Mouse (Mus musculus): ENCODE measurements around the gene Uaca. TPM values are rescaled to one million over a fixed set of nuclear protein-coding genes. Genes with fewer than 3 reads are reported as not detected.

Gene Uaca
- polyA plus RNA-seq, 1 experiment from 2014 or later: 26.0 TPM

DNA sequence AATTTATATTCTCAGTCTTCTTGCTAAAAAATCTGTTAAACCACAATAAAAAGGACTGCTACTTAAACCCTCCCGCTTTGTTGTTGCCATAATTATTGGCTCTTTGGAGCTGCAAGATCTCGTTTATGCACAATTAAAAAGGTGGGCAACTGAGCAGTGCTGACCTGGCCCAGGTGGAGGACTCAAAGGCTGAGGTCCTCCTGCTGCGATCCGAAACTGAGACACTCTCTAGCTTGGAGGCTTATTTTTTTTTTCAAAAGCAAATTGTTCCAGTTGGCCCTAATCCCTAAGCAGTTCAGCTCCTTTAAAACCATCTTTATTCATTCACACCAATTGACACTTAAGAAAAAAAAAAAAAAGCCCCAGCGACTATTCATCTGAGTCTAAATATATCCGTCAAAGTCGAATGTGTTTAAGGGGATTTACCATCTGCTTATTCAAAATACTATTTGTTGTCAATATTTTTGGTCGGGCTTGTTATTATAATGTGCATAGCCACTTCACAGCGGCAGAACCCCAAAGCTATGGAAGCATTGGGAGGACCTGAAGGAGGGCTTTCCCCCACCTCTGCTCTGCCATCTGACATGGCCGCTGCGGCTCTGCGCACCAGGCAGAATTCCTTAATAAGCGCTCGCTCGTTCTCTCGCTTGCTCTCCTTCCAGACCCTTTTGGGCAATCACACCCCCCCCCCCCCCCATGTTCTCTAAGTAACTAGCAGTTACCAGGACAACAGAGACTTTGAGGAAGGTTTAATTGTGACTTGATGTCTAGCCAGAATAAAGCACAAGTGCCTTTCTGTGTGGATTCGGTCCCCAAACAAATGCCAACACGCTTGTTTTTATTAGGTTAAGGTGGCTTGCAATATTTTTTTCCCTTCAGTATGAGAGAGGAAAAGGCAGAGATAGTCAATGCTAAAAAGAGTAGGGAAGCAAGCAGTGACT lies 92.4 kb downstream of the Uaca start:
- Histone ChIP-seq H3K27me3 (no peaks in the 10 kb centered on the region), H3K4me1 (replicated peaks) (no peaks in the 10 kb centered on the region)

DNA sequence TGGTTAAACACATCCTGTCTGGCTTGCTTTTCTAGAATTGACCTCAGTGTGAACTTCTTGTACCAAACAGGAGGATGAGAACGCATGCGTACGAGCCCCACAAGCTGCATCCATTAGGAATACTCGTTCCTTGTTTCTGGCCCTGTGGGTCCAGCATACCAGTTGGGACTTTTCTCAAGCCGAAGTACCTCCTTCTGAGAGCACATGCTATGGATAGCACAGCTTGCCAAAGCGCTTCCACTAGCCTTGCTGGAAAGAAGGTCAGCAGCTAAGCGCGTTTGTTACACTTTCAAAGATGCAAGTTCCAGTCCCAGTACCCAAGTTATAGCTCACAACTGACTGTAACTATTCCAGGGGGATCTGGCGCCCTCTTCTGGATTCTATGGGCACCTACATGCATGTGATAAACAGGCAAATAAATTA lies 93.1 kb downstream of the Uaca start:
- Histone ChIP-seq H3K9me3 (replicated peaks) (no peaks in the 10 kb centered on the region), H3K9ac (no peak overlapping the region), H3K27me3 (no peaks in the 10 kb centered on the region), H3K27ac (no peak overlapping the region), H3K36me3 (peaks cover 6% of the 10 kb centered on the region; the same call in 1 of the 2 replicates), H3K4me3 (no peak overlapping the region), H3K4me2 (no peak overlapping the region), H3K4me1 (replicated peaks) (no peaks in the 10 kb centered on the region)
- 64% methylated on average over 9 of the region's 9 CpGs for WGBS
- no peak for ATAC-seq (replicated peaks; ENCODE audit: insufficient number of reproducible peaks, insufficient read depth, low FRiP score, low read depth)

More for the DNA sequence above, 92.4 kb downstream of the Uaca start:
- Histone ChIP-seq H3K9me3 (replicated peaks) (no peaks in the 10 kb centered on the region), H3K9ac (no peak overlapping the region), H3K4me2 (no peak overlapping the region), H3K4me3 (no peak overlapping the region), H3K36me3 (peaks cover 10% of the 10 kb centered on the region), H3K27ac (no peak overlapping the region)
- ATAC-seq (replicated peaks; ENCODE audit: insufficient number of reproducible peaks, insufficient read depth, low FRiP score, low read depth): no peak
- WGBS: 76% methylated on average over 18 of the region's 18 CpGs

- peaks cover 22% of the 10 kb centered on the region for H3K27me3 ChIP-seq
- H3K27ac ChIP-seq: no peak overlapping the region
- no peak overlapping the region for H3K4me2 ChIP-seq
- H3K4me3 ChIP-seq: no peak overlapping the region
- H3K9ac ChIP-seq: no peak overlapping the region
- H3K4me1 ChIP-seq (replicated peaks): 0 out of 2 replicates have a peak, but pooled peaks cover 1% of the 10 kb centered on the region
- H3K9me3 ChIP-seq (replicated peaks): no peaks in the 10 kb centered on the region
- no peaks in the 10 kb centered on the region for H3K36me3 ChIP-seq
- WGBS: 78% methylated on average over 6 of the region's 6 CpGs
- ATAC-seq (replicated peaks; ENCODE audit: insufficient number of reproducible peaks, insufficient read depth, low FRiP score, low read depth): no peak
Measured at GRCm38 (mm10) chr9:60893511-60893910, 99.2 kb downstream of the Uaca start.

DNA sequence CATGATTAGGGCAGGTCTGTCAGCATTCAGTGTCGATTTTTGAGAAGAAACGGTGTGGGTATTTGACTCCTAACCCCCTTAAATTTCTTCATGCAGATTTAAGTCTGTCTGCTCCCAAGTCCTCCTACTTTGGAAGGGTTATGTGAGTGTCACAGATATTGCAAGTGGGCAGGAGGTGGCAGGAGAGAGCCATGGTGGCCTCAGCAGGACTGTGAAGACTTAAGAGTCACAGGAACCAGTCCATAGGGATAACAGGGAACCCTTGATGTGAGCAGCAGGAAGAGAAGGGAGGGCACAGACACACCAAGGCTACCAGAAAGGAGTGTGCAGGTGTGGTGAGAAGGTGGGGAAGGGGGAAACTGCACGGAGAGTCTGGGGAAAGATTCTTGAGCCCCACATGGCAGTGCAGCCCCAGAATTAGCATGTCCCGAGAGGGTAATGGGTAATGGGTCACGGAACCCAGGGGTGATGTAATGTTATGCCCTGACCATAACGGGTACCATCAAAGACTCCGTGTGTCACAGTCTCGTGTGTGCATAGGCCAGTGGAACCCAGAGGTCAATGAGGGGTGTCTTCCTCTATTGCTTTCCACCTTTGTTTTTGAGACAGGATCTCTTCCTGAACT lies 101.3 kb downstream of the Uaca start:
- no peak overlapping the region for H3K4me3 ChIP-seq
- no peaks in the 10 kb centered on the region for H3K9me3 ChIP-seq (replicated peaks)
- 56% methylated on average over 8 of the region's 8 CpGs for WGBS
- H3K27ac ChIP-seq: no peak overlapping the region
- H3K4me1 ChIP-seq (replicated peaks): peaks cover 20% of the 10 kb centered on the region
- H3K9ac ChIP-seq: no peak overlapping the region
- ATAC-seq (replicated peaks; ENCODE audit: insufficient number of reproducible peaks, insufficient read depth, low FRiP score, low read depth): no peak
- H3K4me2 ChIP-seq: no peak overlapping the region
- peaks cover 22% of the 10 kb centered on the region for H3K27me3 ChIP-seq
- no peaks in the 10 kb centered on the region for H3K36me3 ChIP-seq

DNA sequence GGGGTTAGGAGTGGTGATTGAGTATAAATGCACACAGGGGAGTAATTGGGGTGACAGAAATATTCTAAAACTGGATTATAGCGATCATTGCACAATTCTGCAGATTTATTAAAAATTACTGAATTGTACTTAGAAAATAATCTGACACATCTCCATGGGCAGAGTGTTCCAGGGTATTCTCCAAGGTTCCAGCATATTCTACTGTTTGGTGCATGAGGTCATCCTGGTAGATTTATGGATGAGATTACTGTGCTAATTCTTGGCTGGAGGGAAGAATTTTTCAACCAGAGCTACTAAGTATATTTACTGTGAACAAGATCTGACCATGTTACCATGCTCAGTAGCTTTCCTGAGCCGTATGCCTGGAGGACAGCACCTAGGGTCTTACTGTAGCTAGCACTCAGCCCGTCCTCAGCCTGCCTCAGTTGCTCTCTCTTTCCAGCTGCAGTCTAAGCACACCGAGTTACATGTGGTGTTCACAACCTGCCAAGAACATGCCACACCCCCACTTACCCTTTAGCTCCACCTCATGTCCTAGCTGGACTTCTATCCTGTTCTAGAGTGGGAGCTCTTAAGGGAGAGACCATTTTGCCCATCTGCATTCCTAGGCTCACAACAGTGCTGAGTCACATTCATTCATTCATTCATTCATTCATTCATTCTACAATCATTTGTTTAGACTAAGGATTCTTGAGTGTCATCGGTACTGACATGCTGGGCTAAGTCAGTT lies 104.1 kb downstream of the Uaca start:
- Histone ChIP-seq H3K36me3 (no peaks in the 10 kb centered on the region), H3K9me3 (replicated peaks) (no peaks in the 10 kb centered on the region), H3K27me3 (peaks cover 25% of the 10 kb centered on the region), H3K4me1 (replicated peaks) (peaks cover 25% of the 10 kb centered on the region), H3K4me3 (no peak overlapping the region), H3K27ac (no peak overlapping the region), H3K9ac (no peak overlapping the region), H3K4me2 (no peak overlapping the region)
- 71% methylated on average over 5 of the region's 5 CpGs for WGBS
- no peak for ATAC-seq (replicated peaks; ENCODE audit: insufficient number of reproducible peaks, insufficient read depth, low FRiP score, low read depth)

- H3K36me3 ChIP-seq: no peaks in the 10 kb centered on the region
- no peaks in the 10 kb centered on the region for H3K9me3 ChIP-seq (replicated peaks)
- H3K4me1 ChIP-seq (replicated peaks): peaks cover 25% of the 10 kb centered on the region
- 44% methylated on average over 4 of the region's 4 CpGs for WGBS
- no peak for ATAC-seq (replicated peaks; ENCODE audit: insufficient number of reproducible peaks, insufficient read depth, low FRiP score, low read depth)
- no peak overlapping the region for H3K9ac ChIP-seq
- no peak overlapping the region for H3K4me3 ChIP-seq
- H3K27ac ChIP-seq: no peak overlapping the region
- H3K27me3 ChIP-seq: peaks cover 21% of the 10 kb centered on the region
- H3K4me2 ChIP-seq: no peak overlapping the region
Measured at GRCm38 (mm10) chr9:60899201-60899600, 104.9 kb downstream of the Uaca start.

DNA sequence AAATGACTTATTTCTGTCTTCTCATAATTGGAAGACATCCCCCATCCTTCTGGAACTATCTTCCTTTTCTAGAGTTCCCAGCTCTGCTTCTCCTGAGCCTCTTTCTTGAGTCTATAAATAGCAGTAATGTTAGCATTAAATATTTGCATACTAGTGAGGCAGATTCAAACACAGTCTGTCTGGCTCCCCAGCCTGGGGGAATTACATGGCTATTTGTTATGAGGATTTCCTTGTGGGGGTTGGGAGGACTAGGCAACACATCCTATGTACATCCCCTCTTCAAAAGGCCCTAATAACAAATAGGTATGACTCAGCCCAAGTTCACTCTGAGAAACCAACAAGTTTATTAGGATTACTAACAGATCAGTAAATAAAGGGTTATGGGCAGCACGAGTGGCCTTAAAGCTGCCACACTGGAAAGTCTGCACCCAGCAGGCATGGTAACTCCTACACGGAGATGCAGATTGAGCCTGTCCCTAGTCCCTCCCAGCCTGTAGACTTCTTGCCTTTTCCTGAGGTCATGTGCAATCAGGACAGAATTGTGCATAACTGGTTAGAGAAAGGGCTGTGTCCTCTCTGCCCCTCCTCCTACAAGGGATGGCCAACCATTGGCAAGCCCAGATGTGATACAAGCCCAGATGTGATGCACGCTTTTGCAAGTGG lies 105.6 kb downstream of the Uaca start:
- no peak overlapping the region for H3K9ac ChIP-seq
- 45% methylated on average over 3 of the region's 3 CpGs for WGBS
- no peaks in the 10 kb centered on the region for H3K36me3 ChIP-seq
- no peak overlapping the region for H3K4me2 ChIP-seq
- peaks cover 13% of the 10 kb centered on the region for H3K27me3 ChIP-seq
- no peak overlapping the region for H3K4me3 ChIP-seq
- 0 out of 2 replicates have a peak overlapping the region, but pooled peaks have one; percentile 4 for H3K27ac ChIP-seq
- peaks cover 25% of the 10 kb centered on the region for H3K4me1 ChIP-seq (replicated peaks)
- no peaks in the 10 kb centered on the region for H3K9me3 ChIP-seq (replicated peaks)
- ATAC-seq (replicated peaks; ENCODE audit: insufficient number of reproducible peaks, insufficient read depth, low FRiP score, low read depth): no peak

DNA sequence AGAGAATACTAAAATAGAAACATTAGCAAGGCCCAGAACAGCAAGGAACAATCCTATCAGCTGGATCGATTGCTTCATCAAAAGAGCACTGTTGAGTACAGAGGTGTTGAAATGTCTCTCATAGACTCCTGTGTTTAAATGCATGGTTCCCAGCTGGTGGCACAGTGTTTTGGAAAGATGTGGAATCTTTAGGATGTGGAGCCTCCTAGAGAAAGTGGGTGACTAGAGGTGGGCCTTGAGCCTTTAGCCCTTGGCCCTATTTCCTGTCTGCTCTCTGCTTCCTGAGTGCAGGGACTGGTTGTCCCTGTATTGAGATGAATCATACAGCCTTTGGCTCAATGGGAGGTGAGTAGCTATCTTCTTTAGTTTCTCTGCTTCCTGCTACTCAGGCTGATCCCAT lies 117.9 kb downstream of the Uaca start:
- ATAC-seq (replicated peaks; ENCODE audit: insufficient number of reproducible peaks, insufficient read depth, low FRiP score, low read depth): no peak
- 24% methylated on average over 1 of the region's 1 CpGs for WGBS
- no peak overlapping the region for H3K9ac ChIP-seq
- H3K4me1 ChIP-seq (replicated peaks): no peaks in the 10 kb centered on the region
- no peak overlapping the region for H3K4me3 ChIP-seq
- no peaks in the 10 kb centered on the region for H3K27me3 ChIP-seq
- H3K4me2 ChIP-seq: no peak overlapping the region
- H3K36me3 ChIP-seq: no peaks in the 10 kb centered on the region
- no peak overlapping the region for H3K27ac ChIP-seq
- no peaks in the 10 kb centered on the region for H3K9me3 ChIP-seq (replicated peaks)

GRCm38 (mm10) chr9:60913626-60914025 lies 119.3 kb downstream of the Uaca start:
- no peaks in the 10 kb centered on the region for H3K9me3 ChIP-seq (replicated peaks)

DNA sequence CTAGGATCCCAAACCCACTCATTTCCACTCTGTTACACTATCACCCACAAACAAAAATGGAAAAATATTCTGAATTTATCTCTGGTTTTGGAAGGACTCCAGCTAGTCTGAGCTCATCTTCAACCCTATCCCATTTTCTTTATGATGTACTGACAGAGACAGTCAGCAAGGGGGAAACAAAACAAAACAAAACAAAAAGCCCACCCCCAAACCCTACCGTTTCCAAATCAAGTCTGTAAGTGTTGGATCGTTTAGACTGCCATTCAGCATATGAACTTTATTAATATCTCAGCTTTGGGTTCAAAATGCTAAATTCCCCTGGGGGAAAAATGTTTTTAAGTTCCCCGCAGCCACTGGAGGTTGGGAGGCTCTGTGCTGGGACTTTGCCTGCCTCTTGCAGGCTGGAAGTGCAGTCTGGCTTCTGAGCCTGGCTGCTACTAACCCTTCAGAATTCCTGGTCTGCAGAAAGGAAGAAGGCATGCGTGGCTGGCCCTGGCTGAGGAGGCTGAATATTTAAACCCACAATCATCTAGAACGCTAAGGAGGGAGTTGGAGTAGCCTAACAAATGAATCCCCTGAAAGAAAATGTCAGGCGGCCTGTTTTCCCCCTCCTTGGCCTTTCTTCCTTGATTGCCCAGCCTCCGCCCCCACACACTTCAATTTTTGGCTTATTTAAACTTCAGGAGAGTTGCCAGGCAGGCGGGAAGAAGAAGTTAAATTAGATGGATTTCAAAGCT lies 125.8 kb downstream of the Uaca start:
- WGBS: 54% methylated on average over 8 of the region's 8 CpGs
- Histone ChIP-seq H3K4me1 (replicated peaks) (peaks cover 13% of the 10 kb centered on the region), H3K36me3 (no peaks in the 10 kb centered on the region), H3K9me3 (replicated peaks) (no peaks in the 10 kb centered on the region), H3K9ac (no peak overlapping the region), H3K27ac (no peak overlapping the region), H3K27me3 (no peaks in the 10 kb centered on the region), H3K4me3 (no peak overlapping the region), H3K4me2 (no peak overlapping the region)
- ATAC-seq (replicated peaks; ENCODE audit: insufficient number of reproducible peaks, insufficient read depth, low FRiP score, low read depth): no peak

More at GRCm38 (mm10) chr9:60913626-60914025, 119.3 kb downstream of the Uaca start:
- no peak for ATAC-seq (replicated peaks; ENCODE audit: insufficient number of reproducible peaks, insufficient read depth, low FRiP score, low read depth)
- 80% methylated on average over 3 of the region's 3 CpGs for WGBS
- no peak overlapping the region for H3K4me3 ChIP-seq
- no peak overlapping the region for H3K4me2 ChIP-seq
- no peak overlapping the region for H3K9ac ChIP-seq
- no peaks in the 10 kb centered on the region for H3K36me3 ChIP-seq
- H3K4me1 ChIP-seq (replicated peaks): no peaks in the 10 kb centered on the region
- no peak overlapping the region for H3K27ac ChIP-seq
- H3K27me3 ChIP-seq: no peaks in the 10 kb centered on the region
